Mouse (Mus musculus) liver (tissue): ENCODE measurements around the gene Gm45844.
"Not testable (repeated sequence)": the region's sequence is repeated elsewhere in the genome, so short reads cannot be mapped to it uniquely, and the experiment has no call there.

Experiments used
- DNase-seq: peaks from one replicate; pipeline ENCODE4 v3.0.0-alpha.2; 2020; ENCODE audit warnings: mixed read lengths

Gm45844 gene

DNA sequence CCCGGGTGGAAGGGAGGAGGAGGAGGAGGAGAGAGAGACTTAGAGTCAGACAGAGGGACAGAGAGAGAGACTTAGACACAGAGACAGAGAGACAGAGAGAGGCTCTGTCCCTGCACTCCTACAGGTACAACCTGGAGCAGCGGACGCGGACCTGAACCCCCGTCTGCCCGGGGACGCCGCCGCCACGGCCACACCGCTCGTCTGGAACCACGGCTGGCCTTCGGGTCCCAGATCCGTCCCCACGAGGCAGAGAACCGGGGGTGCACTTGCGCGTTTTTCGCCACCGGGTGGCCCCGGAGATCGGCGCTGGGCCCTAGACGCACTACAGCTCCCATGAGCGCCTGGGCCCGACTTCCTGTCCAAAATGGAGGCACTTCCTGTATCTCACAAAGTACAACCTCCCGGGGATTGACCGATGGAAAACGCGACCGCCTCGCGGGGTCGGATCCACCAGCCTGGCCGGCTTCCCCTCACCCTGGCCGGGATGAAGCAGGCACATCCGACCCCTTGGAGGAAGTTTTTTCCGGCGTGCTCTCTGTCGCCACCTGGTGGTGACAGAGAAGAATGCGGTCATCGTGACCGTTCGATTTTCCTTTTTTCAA is at the start of gene Gm45844:
TSS of gene Gm45844 (minus strand) at position 324 of the 602 bp plus-strand sequence.
- peak; percentile 65 for DNase-seq

DNA sequence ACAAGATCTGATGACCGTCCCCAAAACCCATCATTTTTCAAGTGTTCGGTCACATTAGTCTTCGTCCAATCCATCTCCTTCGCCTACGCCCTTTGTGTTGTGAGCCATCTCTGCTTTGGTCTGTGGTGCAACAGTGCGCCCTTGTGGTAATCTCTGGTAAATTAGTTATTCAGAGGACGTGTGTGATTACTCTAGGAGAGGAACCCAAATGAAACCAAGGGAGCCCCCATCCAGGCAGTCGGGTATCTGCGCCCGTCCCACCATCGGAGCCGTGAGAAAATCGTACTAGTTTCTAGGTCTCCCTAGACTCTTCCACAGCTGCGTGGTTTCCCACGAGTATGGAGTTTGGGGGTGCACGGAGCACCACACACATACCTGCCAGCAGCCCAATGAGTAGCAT is 17.5 kb upstream of the Gm45844 start:
- DNase-seq, result peak; percentile 18

DNA sequence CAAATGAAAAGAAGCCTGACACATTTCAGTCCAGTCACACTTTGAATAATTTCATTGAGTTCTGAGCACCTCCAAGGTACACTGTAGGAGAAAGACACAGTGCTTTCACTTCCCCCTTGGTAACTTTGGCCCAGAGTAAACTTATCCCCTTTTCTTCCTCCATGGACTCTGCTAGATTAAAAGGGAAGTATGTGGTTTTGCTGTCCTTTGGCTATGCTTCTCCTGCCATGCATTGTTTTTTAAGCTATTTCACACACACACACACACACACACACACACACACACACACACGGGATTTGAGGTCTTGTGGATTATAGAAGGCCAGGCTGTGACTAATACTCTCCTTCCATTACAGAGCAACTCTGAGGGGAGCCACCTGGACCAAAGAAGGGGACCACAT is 3.3 kb upstream of the Gm45844 start:
- DNase-seq, result no peak

DNA sequence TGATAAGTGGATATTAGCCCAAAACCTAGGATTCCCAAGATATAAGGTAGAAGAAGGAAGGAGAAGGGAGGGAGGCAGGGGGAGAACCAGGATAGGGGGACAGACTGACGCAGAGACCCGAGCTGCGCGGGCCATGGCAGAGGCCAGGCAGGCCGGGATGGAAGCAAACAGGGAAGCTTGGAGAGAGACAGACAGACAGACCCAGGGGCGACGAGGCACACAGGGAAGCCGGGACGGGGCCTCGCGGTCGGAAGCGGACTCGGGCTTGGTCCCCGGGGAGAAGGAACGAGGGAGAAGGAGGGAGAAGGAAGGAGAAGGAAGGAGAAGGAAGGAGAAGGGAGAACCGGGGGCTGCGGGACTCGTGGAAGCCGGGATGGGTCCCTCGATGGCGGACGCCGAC is 533 bp downstream of the Gm45844 start:
- DNase-seq, result peak; percentile 22

DNA sequence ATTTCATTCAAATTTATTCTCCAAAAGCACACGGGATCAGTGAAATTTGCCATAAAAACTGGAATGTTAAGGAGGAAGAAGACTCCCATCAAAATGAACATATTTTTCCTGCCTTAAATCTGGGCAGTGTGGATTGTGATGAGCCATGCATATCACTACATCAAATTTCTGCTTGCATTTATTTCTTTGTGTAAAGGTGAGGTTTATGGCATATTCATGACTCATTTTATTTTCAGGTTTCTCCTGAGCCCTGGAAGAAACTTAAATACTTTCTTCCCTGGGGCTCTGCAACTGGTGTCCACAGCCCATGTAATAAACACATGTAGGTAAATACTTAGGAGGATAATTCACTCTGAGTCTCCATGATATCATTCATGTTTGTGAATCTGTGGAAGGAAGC is 30.9 kb downstream of the Gm45844 start, which contains the start of gene Vmn2r29:
TSS of gene Vmn2r29 (minus strand) at position 101 of the 400 bp plus-strand sequence.
- not testable (repeated sequence) for DNase-seq

- DNase-seq, result not testable (repeated sequence)
Measured at GRCm38 (mm10) chr7:7209313-7210151, 68.6 kb downstream of the Gm45844 start, which contains the start of gene Zfp772. Gene Zfp772 (minus strand): TSS chr7:7209998.

GRCm38 (mm10) chr7:7188191-7188942 is 89.7 kb downstream of the Gm45844 start:
- peak; percentile 69 for DNase-seq

GRCm38 (mm10) chr7:7187417-7188190 is 90.5 kb downstream of the Gm45844 start:
- DNase-seq, result no peak

DNA sequence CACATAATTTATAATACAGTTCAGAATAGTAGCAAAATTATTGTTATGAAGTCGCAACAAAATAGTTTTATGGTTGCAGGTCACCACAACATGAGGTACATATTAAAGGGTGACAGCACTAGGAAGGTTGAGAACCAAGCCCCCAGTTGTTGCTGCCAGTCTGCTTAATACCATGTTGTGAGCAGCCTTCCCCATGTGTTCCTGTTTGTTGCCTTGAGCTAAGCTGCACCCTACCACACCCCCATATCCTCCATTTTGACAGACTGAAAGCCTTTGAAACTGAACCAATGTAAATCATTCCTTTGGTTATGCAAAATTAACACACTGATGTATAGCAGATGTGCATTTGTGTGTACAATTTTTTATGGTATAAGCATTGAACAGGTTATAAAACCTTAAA is 92.2 kb downstream of the Gm45844 start:
- DNase-seq, result no peak

- peak; percentile 41 for DNase-seq
Measured at GRCm38 (mm10) chr7:7171227-7172147, 106.6 kb downstream of the Gm45844 start, which contains the start of gene Zfp418. Gene Zfp418 (plus strand): TSS chr7:7171330.
